Mouse (Mus musculus) limb, embryonic 15.5 days (tissue): ENCODE measurements at regions not wholly inside any gene's neighbourhood (a gene's known extent, or its start where the extent isn't known, plus 50 kb on each side); places are given as distances from the start of the nearest gene placed in this dataset.

Source experiments
- ATAC-seq: fragments of 200-750 bp; cut with Nextera tagmentation; 2 replicates; pipeline ENCODE4 v1.8.0; 2017; ENCODE audit warnings: low read depth, moderate TSS enrichment; ENCODE audit not compliant: insufficient number of reproducible peaks, low FRiP score, low TSS enrichment
- H3K27ac ChIP-seq: fragments of 300-500 bp; sonication (generic); 2 replicates; pipeline ENCODE4 v1.5.1; 2015; ENCODE audit warnings: moderate library complexity, mild to moderate bottlenecking, inconsistent platforms
- H3K27me3 ChIP-seq: fragments of 300-500 bp; sonication (generic); 2 replicates; pipeline ENCODE4 v1.6.1; 2015; ENCODE audit warnings: inconsistent platforms
- H3K36me3 ChIP-seq: fragments of 300-500 bp; sonication (generic); 2 replicates; pipeline ENCODE4 v1.6.1; 2015; ENCODE audit warnings: inconsistent platforms
- H3K4me1 ChIP-seq: fragments of 300-500 bp; sonication (generic); 2 replicates; pipeline ENCODE4 v1.6.1; 2015; ENCODE audit warnings: inconsistent platforms
- H3K4me2 ChIP-seq: fragments of 300-500 bp; sonication (generic); 2 replicates; pipeline ENCODE4 v1.6.1; 2015; ENCODE audit warnings: mild to moderate bottlenecking, inconsistent platforms
- H3K4me3 ChIP-seq: fragments of 300-500 bp; sonication (generic); 2 replicates; pipeline ENCODE4 v1.5.1; 2015; ENCODE audit warnings: mild to moderate bottlenecking, inconsistent platforms
- H3K9ac ChIP-seq: fragments of 300-500 bp; sonication (generic); 2 replicates; pipeline ENCODE4 v1.6.1; 2015; ENCODE audit warnings: inconsistent platforms
- H3K9me3 ChIP-seq: fragments of 300-500 bp; sonication (generic); 2 replicates; pipeline ENCODE4 v1.6.1; 2016; ENCODE audit warnings: inconsistent platforms
- WGBS: fragments of 180-500 bp; shearing (Covaris S2); methylation state at CpG from one replicate; pipeline ENCODE4 v1.1.7; 2015; 5-methylcytosine and 5-hydroxymethylcytosine counted together

- Histone ChIP-seq H3K4me2 (no peak overlapping the region), H3K9me3 (no peaks in the 10 kb centered on the region), H3K27me3 (peaks cover 3% of the 10 kb centered on the region), H3K4me3 (no peak overlapping the region), H3K4me1 (peaks cover 3% of the 10 kb centered on the region; the same call in 1 of the 2 replicates), H3K9ac (no peak overlapping the region), H3K36me3 (no peaks in the 10 kb centered on the region), H3K27ac (no peak overlapping the region)
- no peak for ATAC-seq
- 48% methylated on average over 5 of the region's 5 CpGs for WGBS
Observed at GRCm38 (mm10) chr19:44626261-44626660, 63.6 kb downstream of the Hif1an start.

GRCm38 (mm10) chr19:44629705-44630104 lies 67.1 kb downstream of the Hif1an start:
- H3K36me3 ChIP-seq, result no peaks in the 10 kb centered on the region
- peaks cover 8% of the 10 kb centered on the region; the same call in 1 of the 2 replicates for H3K4me1 ChIP-seq
- H3K27me3 ChIP-seq, result peaks cover 18% of the 10 kb centered on the region
- no peak overlapping the region for H3K4me3 ChIP-seq
- ATAC-seq, result no peak
- 64% methylated on average over 7 of the region's 7 CpGs for WGBS
- no peak overlapping the region for H3K27ac ChIP-seq
- no peak overlapping the region for H3K9ac ChIP-seq
- no peaks in the 10 kb centered on the region for H3K9me3 ChIP-seq
- H3K4me2 ChIP-seq, result no peak overlapping the region

- peaks cover 16% of the 10 kb centered on the region for H3K27me3 ChIP-seq
- no peaks in the 10 kb centered on the region for H3K36me3 ChIP-seq
- peaks cover 5% of the 10 kb centered on the region; the same call in 1 of the 2 replicates for H3K4me1 ChIP-seq
- WGBS, result 42% methylated on average over 19 of the region's 19 CpGs
- no peak overlapping the region for H3K27ac ChIP-seq
- H3K4me3 ChIP-seq, result no peak overlapping the region
- H3K9me3 ChIP-seq, result no peaks in the 10 kb centered on the region
- H3K4me2 ChIP-seq, result no peak overlapping the region
- ATAC-seq, result no peak
- H3K9ac ChIP-seq, result no peak overlapping the region
Observed at GRCm38 (mm10) chr19:44631356-44632007, 68.8 kb downstream of the Hif1an start.

- H3K27me3 ChIP-seq, result peaks cover 60% of the 10 kb centered on the region
- 57% methylated on average over 9 of the region's 9 CpGs for WGBS
- no peak overlapping the region for H3K9ac ChIP-seq
- no peaks in the 10 kb centered on the region for H3K9me3 ChIP-seq
- ATAC-seq, result no peak
- no peak overlapping the region for H3K4me2 ChIP-seq
- H3K27ac ChIP-seq, result no peak overlapping the region
- no peaks in the 10 kb centered on the region for H3K36me3 ChIP-seq
- H3K4me1 ChIP-seq, result peaks cover 6% of the 10 kb centered on the region
- H3K4me3 ChIP-seq, result no peak overlapping the region
Observed at GRCm38 (mm10) chr19:44637145-44637719, 74.6 kb downstream of the Hif1an start.

GRCm38 (mm10) chr19:44640021-44640420 lies 77.4 kb downstream of the Hif1an start:
- Histone ChIP-seq H3K27me3 (peaks cover 69% of the 10 kb centered on the region), H3K4me1 (peaks cover 6% of the 10 kb centered on the region), H3K9ac (no peak overlapping the region), H3K4me3 (peak overlapping the region; percentile 26), H3K36me3 (no peaks in the 10 kb centered on the region), H3K27ac (no peak overlapping the region), H3K9me3 (no peaks in the 10 kb centered on the region), H3K4me2 (peak overlapping the region; percentile 50)
- no peak for ATAC-seq
- WGBS, result under 1% methylated on average over 21 of the region's 26 CpGs

GRCm38 (mm10) chr19:44640551-44640950 lies 77.9 kb downstream of the Hif1an start:
- WGBS, result 8% methylated on average over 1 of the region's 1 CpGs
- H3K9ac ChIP-seq, result no peak overlapping the region

GRCm38 (mm10) chr19:44642294-44642693 lies 79.6 kb downstream of the Hif1an start:
- 49% methylated on average over 4 of the region's 4 CpGs for WGBS

More at GRCm38 (mm10) chr19:44640551-44640950, 77.9 kb downstream of the Hif1an start:
- Histone ChIP-seq H3K4me3 (peak overlapping the region; percentile 26; the same call in 1 of the 2 replicates), H3K36me3 (no peaks in the 10 kb centered on the region), H3K4me1 (peaks cover 6% of the 10 kb centered on the region), H3K9me3 (no peaks in the 10 kb centered on the region), H3K4me2 (peak overlapping the region; percentile 50), H3K27ac (no peak overlapping the region), H3K27me3 (peaks cover 69% of the 10 kb centered on the region)
- no peak for ATAC-seq

GRCm38 (mm10) chr19:44644376-44644775 lies 81.7 kb downstream of the Hif1an start:
- no peaks in the 10 kb centered on the region for H3K9me3 ChIP-seq
- ATAC-seq, result no peak
- H3K27me3 ChIP-seq, result peaks cover 67% of the 10 kb centered on the region
- H3K27ac ChIP-seq, result no peak overlapping the region
- H3K36me3 ChIP-seq, result no peaks in the 10 kb centered on the region
- H3K9ac ChIP-seq, result no peak overlapping the region
- no peak overlapping the region for H3K4me2 ChIP-seq
- H3K4me1 ChIP-seq, result peaks cover 6% of the 10 kb centered on the region
- H3K4me3 ChIP-seq, result no peak overlapping the region
- 53% methylated on average over 3 of the region's 3 CpGs for WGBS

More at GRCm38 (mm10) chr19:44642294-44642693, 79.6 kb downstream of the Hif1an start:
- no peak overlapping the region for H3K4me3 ChIP-seq
- no peaks in the 10 kb centered on the region for H3K36me3 ChIP-seq
- no peak overlapping the region for H3K4me2 ChIP-seq
- no peak overlapping the region for H3K9ac ChIP-seq
- peaks cover 69% of the 10 kb centered on the region for H3K27me3 ChIP-seq
- peaks cover 6% of the 10 kb centered on the region for H3K4me1 ChIP-seq
- no peaks in the 10 kb centered on the region for H3K9me3 ChIP-seq
- no peak overlapping the region for H3K27ac ChIP-seq
- no peak for ATAC-seq

- Histone ChIP-seq H3K4me1 (peaks cover 4% of the 10 kb centered on the region), H3K36me3 (no peaks in the 10 kb centered on the region), H3K9ac (no peak overlapping the region), H3K27ac (no peak overlapping the region), H3K4me3 (no peak overlapping the region), H3K9me3 (no peaks in the 10 kb centered on the region), H3K4me2 (no peak overlapping the region), H3K27me3 (peaks cover 67% of the 10 kb centered on the region)
- no peak for ATAC-seq
- 32% methylated on average over 3 of the region's 4 CpGs for WGBS
Observed at GRCm38 (mm10) chr19:44644929-44645328, 82.3 kb downstream of the Hif1an start.

GRCm38 (mm10) chr19:44646548-44646947 lies 83.9 kb downstream of the Hif1an start:
- Histone ChIP-seq H3K9me3 (no peaks in the 10 kb centered on the region), H3K36me3 (no peaks in the 10 kb centered on the region), H3K4me1 (peaks cover 3% of the 10 kb centered on the region; the same call in 1 of the 2 replicates), H3K4me2 (no peak overlapping the region), H3K27ac (no peak overlapping the region), H3K9ac (no peak overlapping the region), H3K4me3 (no peak overlapping the region), H3K27me3 (peaks cover 69% of the 10 kb centered on the region)
- 68% methylated on average over 9 of the region's 9 CpGs for WGBS
- no peak for ATAC-seq

GRCm38 (mm10) chr19:44649206-44649605 lies 86.6 kb downstream of the Hif1an start:
- Histone ChIP-seq H3K27me3 (peaks cover 62% of the 10 kb centered on the region), H3K36me3 (no peaks in the 10 kb centered on the region), H3K4me1 (peaks cover 3% of the 10 kb centered on the region; the same call in 1 of the 2 replicates), H3K4me3 (no peak overlapping the region), H3K27ac (no peak overlapping the region), H3K9ac (no peak overlapping the region), H3K9me3 (no peaks in the 10 kb centered on the region), H3K4me2 (no peak overlapping the region)
- WGBS, result 62% methylated on average over 7 of the region's 7 CpGs
- no peak for ATAC-seq

GRCm38 (mm10) chr19:44650841-44651240 lies 88.2 kb downstream of the Hif1an start:
- peaks cover 69% of the 10 kb centered on the region for H3K27me3 ChIP-seq
- H3K4me3 ChIP-seq, result no peak overlapping the region
- no peaks in the 10 kb centered on the region for H3K36me3 ChIP-seq
- no peak overlapping the region for H3K9ac ChIP-seq
- peaks cover 3% of the 10 kb centered on the region; the same call in 1 of the 2 replicates for H3K4me1 ChIP-seq
- no peak for ATAC-seq
- WGBS, result 18% methylated on average over 2 of the region's 2 CpGs
- H3K27ac ChIP-seq, result no peak overlapping the region
- no peak overlapping the region for H3K4me2 ChIP-seq
- no peaks in the 10 kb centered on the region for H3K9me3 ChIP-seq
